Comparison of ENCODE assay signal across 17 mouse cellular contexts in genomic region chr7:75390162-75390561, GRCm38 (mm10).
DNase-seq lines count a peak whose midpoint lies in the region; ATAC-seq and TF ChIP-seq lines count a peak whose summit lies in the region.
"Had no signal": no experiment of that assay in that cellular context is flagged by ENCODE, and none has a peak within 500 bp of the region (broad histone marks: within the 10 kb centered on the region; RNA-seq: fewer than 3 reads in every experiment).

No protein-coding gene starts in this region.

- no peak overlapping the region for H3K9ac ChIP-seq in liver, embryonic 15.5 days
- H3K9ac ChIP-seq: embryonic facial prominence, embryonic 12.5 days; forebrain, embryonic 12.5 days; hindbrain, embryonic 13.5 days; kidney, embryonic 15.5 days had no signal

- peaks cover 2% of the 10 kb centered on the region for H3K4me1 ChIP-seq in lung, adult 2 months (ENCODE audit: control insufficient read depth, insufficient read depth, low read length)
- no peaks in the 10 kb centered on the region for H3K4me1 ChIP-seq in liver, embryonic 15.5 days (replicated peaks)
- H3K4me1 ChIP-seq: embryonic facial prominence, embryonic 12.5 days; forebrain, embryonic 12.5 days; hindbrain, embryonic 13.5 days; limb, embryonic 10.5 days had no signal

- no peak for TF ChIP-seq CTCF in lung, adult 2 months (IDR thresholded peaks at IDR 0.05; ENCODE audit: insufficient read depth, low read length)

- peak; percentile 97 for ATAC-seq in common myeloid progenitor, adult 5-6 weeks (replicated peaks; ENCODE audit: low read depth, poor library complexity, severe bottlenecking)
- ATAC-seq in liver, embryonic 15.5 days (ENCODE audit: insufficient read depth) = peak; percentile 81
- ATAC-seq in megakaryocyte progenitor cell, adult 5-6 weeks (replicated peaks; ENCODE audit: poor library complexity) = peak; percentile 96

- H3K27me3 ChIP-seq in liver, embryonic 15.5 days = no peaks in the 10 kb centered on the region
- H3K27me3 ChIP-seq: embryonic facial prominence, embryonic 12.5 days; forebrain, embryonic 12.5 days; hindbrain, embryonic 13.5 days; kidney, embryonic 15.5 days; megakaryocyte, embryonic 14.5 days had no signal

- no peaks in the 10 kb centered on the region for H3K9me3 ChIP-seq in liver, embryonic 15.5 days (replicated peaks)
- H3K9me3 ChIP-seq: embryonic facial prominence, embryonic 12.5 days; forebrain, embryonic 12.5 days; hindbrain, embryonic 13.5 days; kidney, embryonic 15.5 days; limb, embryonic 10.5 days; megakaryocyte, embryonic 14.5 days had no signal

- TF ChIP-seq POLR2A in lung, adult 2 months (IDR thresholded peaks at IDR 0.05; ENCODE audit: borderline replicate concordance, extremely low read depth, low read depth, low read length) = no peak

- no peak overlapping the region for H3K4me3 ChIP-seq in lung, adult 2 months (replicated peaks; ENCODE audit: extremely low read depth, low read depth, low read length)
- no peak overlapping the region for H3K4me3 ChIP-seq in liver, embryonic 15.5 days (replicated peaks)
- H3K4me3 ChIP-seq: embryonic facial prominence, embryonic 12.5 days; forebrain, embryonic 12.5 days; gastrocnemius, adult 2 months; hindbrain, embryonic 13.5 days; kidney, embryonic 15.5 days; limb, embryonic 10.5 days; megakaryocyte, embryonic 14.5 days had no signal

- H3K36me3 ChIP-seq in liver, embryonic 15.5 days (replicated peaks) = no peaks in the 10 kb centered on the region
- H3K36me3 ChIP-seq: embryonic facial prominence, embryonic 12.5 days; forebrain, embryonic 12.5 days; hindbrain, embryonic 13.5 days; kidney, embryonic 15.5 days; limb, embryonic 10.5 days had no signal

- H3K4me2 ChIP-seq in liver, embryonic 15.5 days = no peak overlapping the region
- H3K4me2 ChIP-seq: embryonic facial prominence, embryonic 12.5 days; forebrain, embryonic 12.5 days; hindbrain, embryonic 13.5 days; kidney, embryonic 15.5 days had no signal

- DNase-seq in lung, adult 18-20 months = peak; percentile 25 to 64
- DNase-seq in lung, adult 2 months = no peak
- no peak for DNase-seq in kidney, adult 11 months
- no peak for DNase-seq in gastrocnemius, postnatal 36 days
- no peak for DNase-seq in gastrocnemius, adult 8-10 months (ENCODE audit: low spot score in 2 of 2)
- DNase-seq: cerebellum, adult 9-11 months; gastrocnemius, adult 2 months; right cerebral cortex, postnatal 25 days had no signal

- no peak overlapping the region for H3K27ac ChIP-seq in liver, embryonic 15.5 days (replicated peaks)
- H3K27ac ChIP-seq: embryonic facial prominence, embryonic 12.5 days; forebrain, embryonic 12.5 days; gastrocnemius, adult 2 months; hindbrain, embryonic 13.5 days; kidney, embryonic 15.5 days; limb, embryonic 10.5 days had no signal

- WGBS in lung, adult 2 months = 57% methylated on average over 3 of the region's 3 CpGs
- WGBS in liver, embryonic 15.5 days (ENCODE audit: insufficient replicate concordance) = 52% methylated on average over 3 of the region's 3 CpGs

- intact Hi-C loops in gastrocnemius, postnatal 36 days (cut with DNase I) = no loop called here

Comparison
In these comparisons a context has a peak if more than half of its experiments do, and no peak if none do; other contexts are left out.
1. DNase-seq: peak in lung, adult 18-20 months (2 of 2); none in lung, adult 2 months (single experiment), kidney, adult 11 months (single experiment), gastrocnemius, postnatal 36 days (0 of 2) and gastrocnemius, adult 8-10 months (0 of 2).
2. Peak in every context shown above with its lines, with median percentiles within 50 percentile points of each other: ATAC-seq.